18 mouse cellular contexts compared by ENCODE assay signal in genomic region chr7:66652216-66652615, GRCm38 (mm10). TPM values are rescaled to one million over a fixed set of nuclear protein-coding genes. Genes with fewer than 3 reads are reported as not detected.
DNase-seq lines count a peak whose midpoint lies in the region; ATAC-seq and TF ChIP-seq lines count a peak whose summit lies in the region.
"Had no signal": no experiment of that assay in that cellular context is flagged by ENCODE, and none has a peak within 500 bp of the region (broad histone marks: within the 10 kb centered on the region; RNA-seq: fewer than 3 reads in every experiment).

No protein-coding gene starts in this region.

- H3K4me1 ChIP-seq in liver, embryonic 14.5 days (replicated peaks; ENCODE audit: control insufficient read depth in 2 of 2, insufficient read depth in 2 of 2, low read length in 1 of 2): no peaks in the 10 kb centered on the region
- H3K4me1 ChIP-seq in liver, embryonic 11.5 days (replicated peaks; ENCODE audit: control insufficient read depth, insufficient read depth, low read length): no peaks in the 10 kb centered on the region
- H3K4me1 ChIP-seq in heart, adult 2 months (ENCODE audit: control insufficient read depth, insufficient read depth, low read length): no peaks in the 10 kb centered on the region
- H3K4me1 ChIP-seq: neural tube, embryonic 15.5 days had no signal

- no peak for TF ChIP-seq CTCF in liver, embryonic 14.5 days (IDR thresholded peaks at IDR 0.05; ENCODE audit: low read depth)
- TF ChIP-seq CTCF in heart, adult 2 months (IDR thresholded peaks at IDR 0.05): no peak

- TF ChIP-seq EP300 in liver, embryonic 14.5 days (IDR thresholded peaks at IDR 0.05; ENCODE audit: low read depth): no peak
- no peak for TF ChIP-seq EP300 in heart, adult 2 months (IDR thresholded peaks at IDR 0.05; ENCODE audit: insufficient read depth, low read depth, low read length)

- H3K4me3 ChIP-seq in liver, embryonic 14.5 days (ENCODE audit: insufficient read depth in 1 of 2, low read depth in 2 of 2, low read length in 2 of 2): no peak overlapping the region
- no peak overlapping the region for H3K4me3 ChIP-seq in liver, embryonic 11.5 days (ENCODE audit: low read depth, low read length)
- no peak overlapping the region for H3K4me3 ChIP-seq in heart, adult 2 months
- H3K4me3 ChIP-seq: neural tube, embryonic 15.5 days had no signal

- H3K9me3 ChIP-seq in liver, embryonic 14.5 days (ENCODE audit: control insufficient read depth, low read length): no peaks in the 10 kb centered on the region
- no peaks in the 10 kb centered on the region for H3K9me3 ChIP-seq in liver, embryonic 11.5 days (ENCODE audit: control insufficient read depth, low read length)
- H3K9me3 ChIP-seq: neural tube, embryonic 15.5 days had no signal

- peaks cover 2% of the 10 kb centered on the region; the same call in 1 of the 2 replicates for H3K79me2 ChIP-seq in heart, adult 2 months (replicated peaks; ENCODE audit: control insufficient read depth, insufficient read depth, low read length)

- WGBS in liver, embryonic 14.5 days (ENCODE audit: insufficient replicate concordance): 35% methylated on average over 4 of the region's 4 CpGs
- WGBS in liver, embryonic 11.5 days: 57% methylated on average over 4 of the region's 4 CpGs
- WGBS in heart, adult 2 months: 81% methylated on average over 4 of the region's 4 CpGs

- H3K36me3 ChIP-seq in liver, embryonic 14.5 days (replicated peaks; ENCODE audit: control insufficient read depth, insufficient read depth, low read depth): no peaks in the 10 kb centered on the region
- H3K36me3 ChIP-seq in liver, embryonic 11.5 days (ENCODE audit: control insufficient read depth, insufficient read depth, low read length): peaks cover 18% of the 10 kb centered on the region; the same call in 1 of the 2 replicates
- H3K36me3 ChIP-seq in heart, adult 2 months (ENCODE audit: control insufficient read depth, insufficient read depth, low read length): no peaks in the 10 kb centered on the region

- intact Hi-C loops in heart, adult 2 months (cut with DNase I): no loop called here

- 0 out of 2 replicates have a peak, but pooled peaks have one; percentile 21 for ATAC-seq in liver, embryonic 14.5 days (ENCODE audit: insufficient read depth)
- no peak for ATAC-seq in liver, embryonic 11.5 days (replicated peaks; ENCODE audit: low FRiP score)
- peak; percentile 88 for ATAC-seq in common myeloid progenitor, adult 5-6 weeks (replicated peaks; ENCODE audit: low read depth, poor library complexity, severe bottlenecking)
- ATAC-seq: forebrain, embryonic 14.5 days; hindbrain, embryonic 16.5 days had no signal

- H3K9ac ChIP-seq in liver, embryonic 14.5 days (replicated peaks): no peak overlapping the region
- H3K9ac ChIP-seq in liver, embryonic 11.5 days (ENCODE audit: low read depth, low read length): no peak overlapping the region
- H3K9ac ChIP-seq in heart, adult 2 months (ENCODE audit: low read depth, low read length): no peak overlapping the region
- H3K9ac ChIP-seq: lung, embryonic 14.5 days; neural tube, embryonic 15.5 days had no signal

- TF ChIP-seq POLR2A in heart, adult 2 months (IDR thresholded peaks at IDR 0.05; ENCODE audit: insufficient read depth, low read depth, low read length): no peak

- H3K27ac ChIP-seq in liver, embryonic 14.5 days: no peak overlapping the region
- H3K27ac ChIP-seq in liver, embryonic 11.5 days (ENCODE audit: low read depth, low read length): no peak overlapping the region
- H3K27ac ChIP-seq in heart, adult 2 months: no peak overlapping the region
- H3K27ac ChIP-seq: neural tube, embryonic 15.5 days; stomach, postnatal 0 days had no signal

- peak in 1 of 3 experiments; percentile 6 for DNase-seq in liver, embryonic 14.5 days (ENCODE audit: low read depth in 3 of 3, low spot score in 3 of 3)
- no peak for DNase-seq in liver, embryonic 11.5 days (ENCODE audit: low spot score)
- peak; percentile 36 for DNase-seq in naive thymus-derived CD4-positive, alpha-beta T cell, adult 2 months (ENCODE audit: low read depth)
- DNase-seq in thymus, postnatal 4 days: peak; percentile 45
- no peak for DNase-seq in cerebellum, postnatal 36 days
- DNase-seq in layer of hippocampus, postnatal 36 days: no peak
- no peak for DNase-seq in heart, adult 2 months
- DNase-seq: adrenal gland, postnatal 10 days; cerebellum, adult 2 months; embryo, embryonic 11 days; heart, adult 18-20 months; lung, embryonic 14.5 days; spleen, adult 18-20 months had no signal

- no peak overlapping the region for H3K4me2 ChIP-seq in liver, embryonic 14.5 days (ENCODE audit: low read depth)
- no peak overlapping the region for H3K4me2 ChIP-seq in liver, embryonic 11.5 days
- H3K4me2 ChIP-seq: lung, embryonic 14.5 days; neural tube, embryonic 15.5 days had no signal

- H3K27me3 ChIP-seq in liver, embryonic 14.5 days (ENCODE audit: control insufficient read depth, insufficient read depth, low read length): no peaks in the 10 kb centered on the region
- no peaks in the 10 kb centered on the region for H3K27me3 ChIP-seq in liver, embryonic 11.5 days (replicated peaks; ENCODE audit: control insufficient read depth, insufficient read depth, low read length)
- H3K27me3 ChIP-seq in heart, adult 2 months (ENCODE audit: control insufficient read depth, insufficient read depth, low read length): no peaks in the 10 kb centered on the region
- H3K27me3 ChIP-seq: neural tube, embryonic 15.5 days had no signal

RNA-seq across cellular contexts. Expression of gene Asb7, which starts 37.2 kb away (rescaled TPM):
- polyA plus RNA-seq in liver, embryonic 14.5 days (2012; rRNA removed): 1.3 and 1.8 TPM in 2 replicates
- 2.9 and 3.2 TPM in 2 replicates for polyA plus RNA-seq in liver, embryonic 14.5 days (2014; fragmentation: Nextera tagmentation; extraction: Ambion mirVana)
- 11.5 and 13.1 TPM in 2 replicates for polyA plus RNA-seq in liver, embryonic 11.5 days (2014; fragmentation: Nextera tagmentation; extraction: Ambion mirVana)
- total RNA-seq in common myeloid progenitor, adult 5-6 weeks (2017): 12.0 and 28.4 TPM in 2 replicates
- total RNA-seq in layer of hippocampus, postnatal 36 days (2021): 10 to 100 TPM; 16.6 to 18.3 TPM
- 1 to 10 TPM; 7.5 to 9.0 TPM for total RNA-seq in heart, adult 2 months (2021)
- polyA plus RNA-seq in heart, adult 2 months (2012; rRNA removed): 2.2 and 3.9 TPM in 2 replicates

RNA-seq across cellular contexts. Expression of gene Lins1, which starts 37.5 kb away (rescaled TPM):
- polyA plus RNA-seq in liver, embryonic 14.5 days (2012; rRNA removed): 2.2 and 3.3 TPM in 2 replicates
- 4.3 and 5.3 TPM in 2 replicates for polyA plus RNA-seq in liver, embryonic 14.5 days (2014; fragmentation: Nextera tagmentation; extraction: Ambion mirVana)
- 14.5 and 16.0 TPM in 2 replicates for polyA plus RNA-seq in liver, embryonic 11.5 days (2014; fragmentation: Nextera tagmentation; extraction: Ambion mirVana)
- total RNA-seq in common myeloid progenitor, adult 5-6 weeks (2017): 13.1 and 13.2 TPM in 2 replicates
- total RNA-seq in layer of hippocampus, postnatal 36 days (2021): 10 to 100 TPM in 1 of 2 experiments, 1 to 10 TPM in 1; 9.7 to 10.1 TPM
- total RNA-seq in heart, adult 2 months (2021): 1 to 10 TPM; 3.0 to 3.5 TPM
- 3.2 and 6.5 TPM in 2 replicates for polyA plus RNA-seq in heart, adult 2 months (2012; rRNA removed)

Comparison
In these comparisons a context has a peak if more than half of its experiments do, and no peak if none do; other contexts are left out.
1. DNase-seq: peak in naive thymus-derived CD4-positive, alpha-beta T cell, adult 2 months (single experiment) and thymus, postnatal 4 days (single experiment); none in liver, embryonic 11.5 days (single experiment), cerebellum, postnatal 36 days (0 of 2), layer of hippocampus, postnatal 36 days (0 of 2) and heart, adult 2 months (0 of 2).